Mouse (Mus musculus) C2C12 (cell line): ENCODE measurements around the gene Eif3d.

ENCODE experiments used
- CEBPB ChIP-seq: IDR thresholded peaks from one replicate; pipeline ENCODE4 v1.6.1; 2011; ENCODE audit warnings: low read depth, mild to moderate bottlenecking, control low read depth, moderate library complexity
- CTCF ChIP-seq: IDR thresholded peaks from one replicate; pipeline ENCODE4 v1.5.1; 2011; ENCODE audit not compliant: control insufficient read depth, insufficient read depth, insufficient read length
- MAX ChIP-seq: IDR thresholded peaks from one replicate; pipeline ENCODE4 v1.6.1; 2011; ENCODE audit warnings: mild to moderate bottlenecking, control low read depth
- MYOD1 ChIP-seq: IDR thresholded peaks from one replicate; pipeline ENCODE4 v1.6.1; 2011; ENCODE audit warnings: low read depth; ENCODE audit not compliant: control insufficient read depth, insufficient read length
- MYOG ChIP-seq: IDR thresholded peaks from one replicate; pipeline ENCODE4 v1.6.1; 2011; ENCODE audit not compliant: control insufficient read depth, insufficient read length; ENCODE audit errors: extremely low read depth
- USF1 ChIP-seq: IDR thresholded peaks from one replicate; pipeline ENCODE4 v1.6.1; 2011; ENCODE audit warnings: low read depth, mild to moderate bottlenecking, control low read depth, moderate library complexity

DNA sequence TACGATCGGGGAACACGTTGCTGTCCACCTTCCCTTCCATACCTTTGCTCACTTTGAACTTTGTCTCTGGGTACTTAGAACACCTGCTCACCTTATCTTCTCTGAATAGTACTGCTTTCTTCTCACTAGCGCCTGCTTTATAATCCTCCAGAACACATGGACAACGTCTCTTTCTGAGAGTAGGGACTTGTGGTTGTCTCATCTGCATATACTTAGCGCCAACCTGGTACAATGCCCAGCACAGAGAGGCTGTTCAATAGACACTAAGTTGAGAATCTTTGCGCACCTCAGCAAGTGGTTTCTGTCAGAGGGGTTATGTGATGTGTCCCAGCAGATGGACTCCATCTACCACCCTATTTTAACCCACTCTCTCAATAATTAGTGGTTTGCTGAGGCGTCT is 40.8 kb downstream of the Eif3d start:
- TF ChIP-seq CTCF (no peak), USF1 (no peak), MYOG (no peak), MAX (no peak), MYOD1 (no peak), CEBPB (no peak)
